Mouse (Mus musculus): Measurements from ENCODE around the gene Naa40.

Naa40 gene

GRCm38 (mm10) chr19:7212216-7212615 is 28.8 kb downstream of the Naa40 start:
- DNase-seq, result no peak

- no peak for DNase-seq
Observed at GRCm38 (mm10) chr19:7209907-7210646, 30.9 kb downstream of the Naa40 start.

GRCm38 (mm10) chr19:7205753-7206736 is 34.9 kb downstream of the Naa40 start, which contains the start of gene Otub1:
Gene Otub1, minus strand, starts transcription at chr19:7206316.
- peak; percentile 94 to 96 for DNase-seq

- no peak for DNase-seq
Observed at GRCm38 (mm10) chr19:7205326-7205725, 35.7 kb downstream of the Naa40 start.

- DNase-seq, result no peak
Observed at GRCm38 (mm10) chr19:7204898-7205297, 36.1 kb downstream of the Naa40 start.

- no peak for DNase-seq
Observed at GRCm38 (mm10) chr19:7200427-7200826, 40.6 kb downstream of the Naa40 start.

GRCm38 (mm10) chr19:7199089-7199488 is 41.9 kb downstream of the Naa40 start:
- DNase-seq, result no peak

- no peak for DNase-seq
Observed at GRCm38 (mm10) chr19:7197445-7197844, 43.5 kb downstream of the Naa40 start.

GRCm38 (mm10) chr19:7196741-7197270 is 44.2 kb downstream of the Naa40 start:
- DNase-seq, result peak; percentile 60 to 77

GRCm38 (mm10) chr19:7195900-7196728 is 44.9 kb downstream of the Naa40 start:
- DNase-seq, result peak; percentile 82 to 87

GRCm38 (mm10) chr19:7192561-7192967 is 48.4 kb downstream of the Naa40 start:
- DNase-seq, result peak in 1 of 2 experiments; percentile 68

- DNase-seq, result peak; percentile 52 to 76
Observed at GRCm38 (mm10) chr19:7191639-7192038, 49.3 kb downstream of the Naa40 start.

GRCm38 (mm10) chr19:7190986-7191385 is 50.0 kb downstream of the Naa40 start:
- no peak for DNase-seq

- DNase-seq, result no peak
Observed at GRCm38 (mm10) chr19:7189026-7189425, 52.0 kb downstream of the Naa40 start.

GRCm38 (mm10) chr19:7187157-7187556 is 53.8 kb downstream of the Naa40 start:
- DNase-seq, result no peak

- DNase-seq, result peak in 1 of 2 experiments; percentile 52
Observed at GRCm38 (mm10) chr19:7185715-7186291, 55.2 kb downstream of the Naa40 start.

GRCm38 (mm10) chr19:7185059-7185458 is 55.9 kb downstream of the Naa40 start:
- DNase-seq, result no peak

- no peak for DNase-seq
Observed at GRCm38 (mm10) chr19:7183419-7183818, 57.6 kb downstream of the Naa40 start.

GRCm38 (mm10) chr19:7182273-7182949 is 58.6 kb downstream of the Naa40 start:
- DNase-seq, result peak; percentile 89 to 93

GRCm38 (mm10) chr19:7181496-7181895 is 59.5 kb downstream of the Naa40 start:
- DNase-seq, result no peak

- no peak for DNase-seq
Observed at GRCm38 (mm10) chr19:7180756-7181405, 60.1 kb downstream of the Naa40 start.

Measured in kidney, postnatal 4 days (tissue).